Mouse (Mus musculus): ENCODE measurements around the gene Tgfb2. TPM values are rescaled to one million over a fixed set of nuclear protein-coding genes. Genes with fewer than 3 reads are reported as not detected.
A peak's percentile ranks its signal among the peaks of the same experiment; 100 is the strongest.

Tgfb2 gene
- total RNA-seq, 2 experiments from 2014 or later: 0.05 TPM; not detected in 1

DNA sequence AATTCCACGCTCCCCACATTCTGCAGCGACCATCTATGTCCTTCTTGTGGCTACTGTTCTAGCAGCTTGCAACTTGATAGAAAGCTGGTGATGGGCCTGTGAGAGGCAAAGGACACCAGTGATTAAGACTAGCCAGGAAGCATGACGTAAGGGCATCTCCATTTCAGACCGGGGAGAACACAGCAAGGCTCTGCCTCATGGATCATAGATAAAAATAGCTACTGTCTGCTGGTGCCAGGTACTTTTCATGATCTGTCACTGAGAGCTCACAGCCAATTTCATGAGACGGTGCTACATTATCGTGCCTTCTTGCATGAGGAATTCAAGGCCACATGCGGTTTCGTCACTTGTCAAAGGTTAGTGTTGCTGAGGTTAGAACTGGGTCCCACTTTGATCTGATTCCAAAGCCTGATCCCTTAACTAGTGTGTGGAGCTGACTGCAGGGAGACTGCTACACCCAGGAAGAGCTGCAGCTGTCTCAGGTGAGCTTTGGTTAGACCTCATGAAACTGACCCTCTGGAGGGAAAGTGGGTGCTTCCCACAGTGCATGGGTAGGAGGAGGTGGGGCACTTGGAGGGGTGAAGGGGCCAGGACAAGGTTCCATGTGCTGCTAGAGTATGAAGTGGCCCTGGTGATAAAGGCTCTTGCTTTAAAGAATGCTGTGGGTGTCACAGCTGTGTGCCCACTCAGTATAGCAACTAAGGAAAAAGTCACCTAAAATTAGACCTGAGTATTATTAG, 118.6 kb downstream of the Tgfb2 start:
- no peak for ATAC-seq (replicated peaks; ENCODE audit: poor library complexity)

DNA sequence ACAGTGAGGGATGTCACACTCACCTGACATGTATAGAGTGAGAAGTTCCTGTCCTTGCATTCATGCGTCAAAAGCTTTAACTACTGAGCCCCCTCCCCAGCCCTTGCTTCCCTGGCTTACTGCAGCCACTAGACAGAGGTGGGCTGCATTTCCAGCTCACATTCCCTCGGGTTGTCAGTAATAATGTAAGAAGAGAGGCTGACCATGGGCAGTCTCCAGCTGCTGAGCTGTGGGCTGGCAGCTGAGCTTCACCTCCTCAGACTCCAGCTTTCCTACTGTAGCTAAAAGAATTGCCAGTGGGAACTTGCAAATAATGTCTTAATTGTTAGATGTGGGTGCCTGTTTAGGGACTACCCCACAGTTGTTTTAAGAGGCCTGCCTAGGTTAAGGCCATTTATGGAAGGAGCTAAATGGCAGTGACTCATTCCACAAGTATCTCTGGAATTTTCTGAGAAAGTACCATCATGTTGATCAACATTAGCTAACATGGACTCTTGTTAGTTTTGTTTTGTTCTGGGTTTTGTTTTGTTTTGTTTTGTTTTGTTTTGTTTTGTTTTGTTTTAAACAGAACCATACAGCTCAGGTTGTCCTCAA, 120.1 kb downstream of the Tgfb2 start:
- no peak for ATAC-seq (replicated peaks; ENCODE audit: poor library complexity)

DNA sequence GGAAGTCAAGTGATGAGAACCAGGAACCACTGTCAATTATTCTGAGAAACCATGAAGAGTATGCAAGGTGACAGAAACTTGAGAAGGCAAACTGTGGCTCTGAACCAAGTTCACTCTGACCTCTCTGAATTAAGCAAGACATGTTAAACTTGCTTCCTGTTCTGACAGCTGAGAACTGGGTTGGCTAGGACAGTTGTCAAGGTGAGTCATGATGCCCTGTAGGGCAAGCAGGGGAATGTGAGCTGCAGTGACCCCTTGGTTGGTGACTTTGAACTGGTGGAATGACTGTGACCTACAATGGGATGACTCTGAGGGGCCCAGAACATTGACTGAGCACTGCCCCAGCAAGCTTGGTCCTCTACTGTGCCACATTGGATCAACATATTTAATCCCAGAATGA, 121.9 kb downstream of the Tgfb2 start:
- peak; percentile 46 for ATAC-seq (replicated peaks; ENCODE audit: poor library complexity)

DNA sequence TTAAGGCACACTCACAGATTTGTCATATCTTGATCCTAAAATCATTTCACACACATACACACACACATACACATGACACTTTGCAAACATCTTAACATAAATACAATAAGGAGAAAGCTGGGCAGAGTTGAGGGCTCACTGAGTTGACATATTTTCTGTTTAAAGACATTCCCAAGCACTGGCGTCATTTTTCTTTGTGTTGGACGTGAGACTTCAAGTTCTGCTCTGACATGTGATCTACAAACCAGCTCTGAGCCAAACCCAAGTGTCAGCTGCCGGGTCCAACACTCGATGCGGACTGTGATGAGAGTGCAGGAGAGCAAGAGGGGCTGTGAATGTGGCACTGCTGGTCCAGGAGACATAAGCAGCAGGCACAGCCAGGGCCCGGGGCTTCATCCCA, 123.7 kb downstream of the Tgfb2 start:
- no peak for ATAC-seq (replicated peaks; ENCODE audit: poor library complexity)

DNA sequence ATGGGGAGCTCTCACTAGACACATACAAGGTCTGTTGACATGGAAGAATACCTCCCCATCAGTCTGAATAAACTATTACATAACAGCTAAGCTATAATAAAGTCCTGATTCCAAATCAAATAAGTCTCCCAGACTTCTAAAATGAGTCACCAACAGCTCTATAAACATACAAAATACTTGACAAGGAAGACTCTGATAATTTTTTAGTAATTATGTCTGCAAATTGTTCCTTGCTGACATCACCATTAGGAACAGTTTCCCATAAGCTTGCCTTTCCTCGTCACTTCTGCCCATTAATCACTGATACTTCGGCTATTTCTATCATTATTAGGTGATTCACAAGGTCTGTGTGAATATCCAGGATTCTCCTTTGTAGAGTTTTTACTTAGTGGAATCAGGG, 124.1 kb downstream of the Tgfb2 start:
- ATAC-seq (replicated peaks; ENCODE audit: poor library complexity): no peak

DNA sequence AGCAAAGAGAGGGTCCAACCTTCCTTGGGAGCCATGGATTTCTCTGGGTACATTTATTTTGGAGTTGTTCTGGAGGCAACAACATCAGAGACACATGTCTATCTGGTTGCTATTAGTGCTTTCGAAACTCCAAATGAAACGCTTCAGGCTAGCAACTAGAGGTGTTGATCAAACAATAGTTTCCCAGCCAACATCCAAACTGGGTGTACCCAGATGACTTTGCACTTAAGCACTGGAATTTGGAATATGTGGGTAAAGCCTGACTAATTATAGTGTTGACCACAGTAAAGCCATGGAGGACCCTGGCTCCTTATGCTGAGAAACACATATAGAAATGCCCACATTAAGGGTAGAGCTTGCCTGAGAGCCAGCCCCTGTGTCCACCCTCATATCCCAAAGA, 124.7 kb downstream of the Tgfb2 start:
- no peak for ATAC-seq (replicated peaks; ENCODE audit: poor library complexity)

DNA sequence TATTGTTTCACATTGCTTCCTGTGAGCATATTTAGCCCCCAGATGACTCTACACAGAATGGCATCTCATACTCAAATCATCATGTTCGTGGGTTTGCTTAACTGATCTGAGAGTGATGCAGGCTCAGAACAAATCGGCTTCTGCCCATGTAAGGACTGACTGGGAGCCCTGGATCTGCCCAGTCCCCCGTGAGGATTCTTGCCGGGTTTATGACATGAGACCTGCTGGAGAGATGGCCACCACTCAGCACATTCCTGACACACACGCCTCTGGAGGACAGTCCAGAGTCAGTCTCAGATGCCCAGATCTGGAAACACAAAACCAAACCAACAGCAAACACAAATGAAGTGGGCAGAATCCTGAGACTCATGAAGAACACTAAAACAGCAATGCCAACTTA, 128.5 kb downstream of the Tgfb2 start:
- no peak for ATAC-seq (replicated peaks; ENCODE audit: poor library complexity)

DNA sequence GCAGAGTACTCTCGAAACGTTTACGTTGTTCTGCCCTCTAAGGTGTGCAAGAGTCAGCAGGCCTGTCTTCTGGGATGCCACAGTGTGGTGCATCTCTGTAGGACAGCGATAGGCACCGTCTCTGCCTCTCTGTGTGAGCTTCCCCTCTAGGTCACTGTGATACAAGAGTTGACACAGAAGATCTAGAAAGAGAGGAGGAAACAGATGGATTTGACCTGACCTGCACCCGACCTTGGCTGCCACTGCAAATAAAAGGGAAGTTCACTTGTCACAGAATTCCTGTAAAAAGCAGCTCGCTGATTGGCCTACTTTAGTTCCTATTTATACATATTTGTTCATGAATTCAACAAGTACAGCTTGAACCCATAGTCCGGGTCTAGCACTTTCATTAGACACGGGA, 130.2 kb downstream of the Tgfb2 start:
- peak; percentile 92 for ATAC-seq (replicated peaks; ENCODE audit: poor library complexity)

DNA sequence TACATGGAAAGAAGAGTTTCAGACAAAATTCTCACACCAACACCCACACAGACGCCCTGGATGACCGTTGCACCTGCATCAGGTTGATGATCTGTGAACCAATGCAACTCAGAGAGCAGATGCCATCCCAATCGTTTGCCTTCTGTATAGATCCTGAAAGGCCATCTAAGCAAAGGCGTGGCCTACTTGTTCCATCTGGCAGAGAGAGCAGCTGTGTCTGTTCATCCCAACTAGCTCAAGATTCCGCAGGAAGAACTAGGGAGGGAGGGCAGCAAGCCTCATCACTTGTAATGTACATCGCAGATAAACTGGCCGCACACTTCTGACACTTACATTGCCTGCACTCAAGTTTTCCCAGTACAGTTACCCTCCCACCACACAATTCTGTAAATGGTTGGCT, 130.7 kb downstream of the Tgfb2 start:
- no peak for ATAC-seq (replicated peaks; ENCODE audit: poor library complexity)

Other genes with a start within 250 kb of the Tgfb2 start
- gene Rrp15, start 43.4 kb upstream of the Tgfb2 start, total RNA-seq (2015): 57.6 and 66.0 TPM in 2 replicates
- 125 and 169 TPM in 2 replicates for gene Rrp15, start 43.4 kb upstream of the Tgfb2 start, total RNA-seq (2017)

Measured in megakaryocyte progenitor cell, adult 5-6 weeks (primary cell).